Mouse (Mus musculus): ENCODE measurements around the gene Cox11.

DNA sequence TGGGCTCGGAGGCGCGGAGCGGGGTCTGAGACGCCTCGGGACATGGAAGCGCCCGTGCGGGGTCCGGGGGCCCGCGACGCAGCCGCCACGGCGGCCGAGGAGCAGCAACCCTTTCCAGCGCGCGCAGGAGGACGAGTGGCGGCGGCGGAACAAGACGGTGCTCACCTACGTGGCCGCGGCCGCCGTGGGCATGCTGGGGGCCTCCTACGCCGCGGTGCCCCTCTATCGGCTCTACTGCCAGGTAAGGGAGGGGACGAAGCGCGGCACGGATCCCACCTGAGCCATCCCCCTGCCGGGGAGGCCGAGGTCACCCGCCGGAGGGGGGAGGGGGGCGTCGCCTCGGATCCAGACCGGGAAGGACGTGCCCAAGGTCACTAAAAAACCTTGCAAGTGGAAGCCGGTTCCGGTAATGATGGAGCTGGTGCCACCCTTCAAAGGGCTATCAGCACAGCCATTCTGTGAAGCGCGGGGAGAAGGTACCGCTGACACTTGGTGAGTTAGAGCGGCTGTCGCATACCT is 398 bp downstream of the Cox11 start:
- TF ChIP-seq TAL1 (IDR thresholded peaks at IDR 0.05; ENCODE audit: low read length) (no peak), GATA1 (IDR thresholded peaks at IDR 0.05; ENCODE audit: low read length) (no peak)

All from erythroblast, embryonic 14.5 days (primary cell).